Mouse (Mus musculus): Measurements from ENCODE around the gene Afmid. TPM values are rescaled to one million over a fixed set of nuclear protein-coding genes. Genes with fewer than 3 reads are reported as not detected.

Gene Afmid
- polyA plus RNA-seq, 1 experiment from 2014 or later, result 2.9 TPM

GRCm38 (mm10) chr11:117845651-117846050 is 19.9 kb downstream of the Afmid start:
- no peaks in the 10 kb centered on the region for H3K36me3 ChIP-seq
- H3K4me1 ChIP-seq, result peaks cover 26% of the 10 kb centered on the region
- H3K4me2 ChIP-seq (replicated peaks), result no peak overlapping the region
- no peak overlapping the region for H3K27ac ChIP-seq
- WGBS, result 85% methylated on average over 2 of the region's 2 CpGs
- H3K9ac ChIP-seq, result no peak overlapping the region
- no peak for ATAC-seq (ENCODE audit: low FRiP score)
- H3K9me3 ChIP-seq (replicated peaks), result no peaks in the 10 kb centered on the region
- H3K4me3 ChIP-seq, result no peak overlapping the region
- H3K27me3 ChIP-seq, result no peaks in the 10 kb centered on the region; the same call in 1 of the 2 replicates

GRCm38 (mm10) chr11:117846640-117847039 is 20.9 kb downstream of the Afmid start:
- Histone ChIP-seq H3K4me1 (peaks cover 26% of the 10 kb centered on the region), H3K27ac (no peak overlapping the region), H3K4me2 (replicated peaks) (no peak overlapping the region), H3K9ac (no peak overlapping the region), H3K36me3 (no peaks in the 10 kb centered on the region), H3K27me3 (no peaks in the 10 kb centered on the region), H3K4me3 (no peak overlapping the region), H3K9me3 (replicated peaks) (no peaks in the 10 kb centered on the region)
- 59% methylated on average over 5 of the region's 5 CpGs for WGBS
- ATAC-seq (ENCODE audit: low FRiP score), result no peak

DNA sequence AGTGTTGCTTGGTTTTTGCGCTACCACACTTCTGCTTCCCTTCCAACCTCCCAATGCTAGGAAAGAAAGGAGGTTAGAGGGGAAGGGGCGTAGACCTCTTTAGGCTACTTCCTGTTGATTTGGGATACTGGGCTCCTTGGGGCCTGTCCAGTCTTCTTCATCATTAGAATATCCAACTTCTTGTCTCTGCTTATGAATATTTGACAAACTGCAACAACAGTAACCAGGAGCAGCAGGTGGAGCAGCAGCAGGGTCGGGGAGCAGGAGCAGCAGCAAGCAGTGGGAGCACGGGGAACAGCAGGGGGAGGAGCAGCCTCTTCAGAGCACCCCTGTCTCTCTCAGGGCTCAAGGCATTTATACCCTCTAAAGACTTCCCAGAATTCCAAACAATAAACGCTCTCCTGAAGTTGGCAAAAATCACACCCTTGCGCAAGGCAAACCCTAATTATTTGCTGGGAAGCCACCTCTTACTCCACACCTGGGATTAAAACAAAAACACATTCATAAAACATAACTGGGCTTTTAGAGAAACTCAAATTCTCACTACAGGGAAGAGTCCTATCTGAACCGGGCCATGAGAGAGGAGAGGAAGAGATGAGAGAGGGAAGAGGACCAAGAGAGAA is 22.0 kb downstream of the Afmid start:
- WGBS, result 83% methylated on average over 7 of the region's 7 CpGs
- Histone ChIP-seq H3K4me1 (peaks cover 26% of the 10 kb centered on the region), H3K4me3 (0 out of 2 replicates have a peak overlapping the region, but pooled peaks have one; percentile 61), H3K9ac (0 out of 2 replicates have a peak overlapping the region, but pooled peaks have one; percentile 88), H3K4me2 (replicated peaks) (peak overlapping the region; percentile 83), H3K36me3 (peaks cover 1% of the 10 kb centered on the region), H3K9me3 (replicated peaks) (no peaks in the 10 kb centered on the region), H3K27ac (peak overlapping the region; percentile 97), H3K27me3 (no peaks in the 10 kb centered on the region)
- no peak for ATAC-seq (ENCODE audit: low FRiP score)

- H3K4me3 ChIP-seq, result peak overlapping the region; percentile 61
- peak overlapping the region; percentile 97 for H3K27ac ChIP-seq
- H3K36me3 ChIP-seq, result peaks cover 8% of the 10 kb centered on the region
- H3K9me3 ChIP-seq (replicated peaks), result no peaks in the 10 kb centered on the region
- H3K4me2 ChIP-seq (replicated peaks), result peak overlapping the region; percentile 83
- peak overlapping the region; percentile 88 for H3K9ac ChIP-seq
- WGBS, result 12% methylated on average over 19 of the region's 19 CpGs
- peak; percentile 90 for ATAC-seq (ENCODE audit: low FRiP score)
- H3K4me1 ChIP-seq, result peaks cover 26% of the 10 kb centered on the region
- no peaks in the 10 kb centered on the region for H3K27me3 ChIP-seq
Measured at GRCm38 (mm10) chr11:117848271-117848984, 22.7 kb downstream of the Afmid start.

DNA sequence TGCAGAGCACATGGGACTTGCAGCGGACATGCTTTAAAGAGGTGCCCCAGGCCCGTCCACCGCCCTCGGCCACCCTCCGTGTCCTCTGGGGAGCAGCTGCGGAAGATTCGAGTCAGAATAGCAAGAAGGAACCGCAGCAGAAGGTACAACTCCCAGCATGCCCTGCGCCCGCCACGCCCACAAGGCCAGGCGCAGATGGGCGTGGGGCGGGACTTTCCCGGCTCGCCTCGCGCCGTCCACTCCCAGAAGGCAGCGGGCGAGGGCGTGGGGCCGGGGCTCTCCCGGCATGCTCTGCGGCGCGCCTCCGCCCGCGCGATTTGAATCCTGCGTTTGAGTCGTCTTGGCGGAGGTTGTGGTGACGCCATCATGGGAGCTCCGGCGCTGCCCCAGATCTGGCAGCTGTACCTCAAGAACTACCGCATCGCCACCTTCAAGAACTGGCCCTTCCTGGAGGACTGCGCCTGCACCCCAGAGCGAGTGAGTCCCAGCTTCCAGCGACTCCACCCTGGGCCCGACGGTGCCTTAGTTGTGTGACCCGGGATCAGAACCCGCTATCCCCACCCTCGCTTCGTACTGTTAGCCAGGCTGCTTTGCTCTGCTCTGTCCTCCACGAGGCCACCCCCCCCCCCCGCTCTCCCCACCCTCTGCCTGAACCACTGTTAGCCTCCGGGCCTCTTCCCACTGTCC is 23.4 kb downstream of the Afmid start, which contains the start of gene Birc5:
TSS of gene Birc5 (plus strand) at position 267 of the 687 bp plus-strand sequence.
- H3K9me3 ChIP-seq (replicated peaks), result no peaks in the 10 kb centered on the region
- peak within 1 kb of the TSS; percentile 61 for H3K4me3 ChIP-seq
- H3K4me1 ChIP-seq, result peaks cover 26% of the 10 kb centered on the region
- H3K36me3 ChIP-seq, result peaks cover 13% of the 10 kb centered on the region
- H3K4me2 ChIP-seq (replicated peaks), result peak within 1 kb of the TSS; percentile 83
- H3K27ac ChIP-seq, result peak within 1 kb of the TSS; percentile 97
- WGBS, result under 1% methylated on average over 51 of the region's 51 CpGs
- ATAC-seq (ENCODE audit: low FRiP score), result peak; percentile 91
- H3K27me3 ChIP-seq, result no peaks in the 10 kb centered on the region
- H3K9ac ChIP-seq, result peak within 1 kb of the TSS; percentile 88

- no peak for ATAC-seq (ENCODE audit: low FRiP score)
- H3K9ac ChIP-seq, result no peak overlapping the region
- H3K4me3 ChIP-seq, result no peak overlapping the region
- no peak overlapping the region for H3K27ac ChIP-seq
- H3K9me3 ChIP-seq (replicated peaks), result no peaks in the 10 kb centered on the region
- WGBS, result 97% methylated on average over 3 of the region's 3 CpGs
- H3K4me2 ChIP-seq (replicated peaks), result no peak overlapping the region
- peaks cover 21% of the 10 kb centered on the region for H3K4me1 ChIP-seq
- H3K36me3 ChIP-seq, result peaks cover 41% of the 10 kb centered on the region
- no peaks in the 10 kb centered on the region for H3K27me3 ChIP-seq
Measured at GRCm38 (mm10) chr11:117852875-117853274, 27.2 kb downstream of the Afmid start.

DNA sequence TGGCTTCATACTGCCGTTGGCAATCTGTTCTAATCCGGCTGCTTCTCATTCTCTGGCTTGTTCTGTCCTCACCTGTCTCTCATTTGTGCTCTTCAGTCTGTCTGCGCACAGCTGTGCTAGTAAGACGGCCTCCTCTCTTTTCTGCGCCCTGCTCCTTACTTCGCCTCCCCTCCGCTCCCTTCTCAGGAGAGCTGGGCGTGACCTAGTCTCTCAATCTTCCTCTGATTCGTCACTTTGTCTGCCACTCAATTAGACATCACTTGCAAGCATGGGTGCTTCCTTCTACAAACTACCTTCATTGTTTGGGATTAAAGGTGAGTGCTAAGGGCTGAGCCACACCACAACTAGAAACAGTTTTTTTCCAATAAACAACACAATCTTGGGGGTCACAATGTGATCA is 28.5 kb downstream of the Afmid start:
- no peaks in the 10 kb centered on the region for H3K9me3 ChIP-seq (replicated peaks)
- H3K4me1 ChIP-seq, result peaks cover 13% of the 10 kb centered on the region
- H3K27ac ChIP-seq, result no peak overlapping the region
- no peak overlapping the region for H3K9ac ChIP-seq
- H3K36me3 ChIP-seq, result peaks cover 41% of the 10 kb centered on the region
- ATAC-seq (ENCODE audit: low FRiP score), result no peak
- H3K27me3 ChIP-seq, result peaks cover 7% of the 10 kb centered on the region
- no peak overlapping the region for H3K4me3 ChIP-seq
- 94% methylated on average over 9 of the region's 9 CpGs for WGBS
- no peak overlapping the region for H3K4me2 ChIP-seq (replicated peaks)

- no peak overlapping the region for H3K27ac ChIP-seq
- peaks cover 41% of the 10 kb centered on the region for H3K36me3 ChIP-seq
Measured at GRCm38 (mm10) chr11:117855360-117855759, 29.6 kb downstream of the Afmid start.

DNA sequence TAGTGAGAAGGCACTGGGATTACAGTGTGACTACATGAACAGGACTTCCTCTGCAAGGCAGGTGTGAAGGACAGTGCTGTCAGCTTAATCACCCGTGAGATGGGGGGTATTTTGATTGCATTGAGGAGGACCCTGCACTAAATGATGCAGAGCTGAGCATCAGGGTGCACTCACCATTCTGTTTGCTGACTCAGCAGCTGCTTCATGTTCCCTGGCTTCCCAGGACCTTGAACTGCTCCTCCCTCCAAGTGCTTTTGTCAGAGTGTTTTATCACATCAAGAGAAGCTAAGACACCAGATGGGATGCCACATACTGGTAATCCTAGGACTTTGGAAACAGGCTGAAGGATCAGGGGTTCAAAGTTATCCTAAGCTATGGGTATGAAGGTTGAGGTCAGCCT is 30.3 kb downstream of the Afmid start:
- WGBS, result 88% methylated on average over 1 of the region's 1 CpGs

More at GRCm38 (mm10) chr11:117855360-117855759, 29.6 kb downstream of the Afmid start:
- Histone ChIP-seq H3K4me2 (replicated peaks) (no peak overlapping the region), H3K27me3 (peaks cover 18% of the 10 kb centered on the region), H3K9ac (no peak overlapping the region), H3K4me3 (no peak overlapping the region), H3K4me1 (peaks cover 8% of the 10 kb centered on the region), H3K9me3 (replicated peaks) (no peaks in the 10 kb centered on the region)
- no peak for ATAC-seq (ENCODE audit: low FRiP score)
- WGBS, result 94% methylated on average over 5 of the region's 5 CpGs

DNA sequence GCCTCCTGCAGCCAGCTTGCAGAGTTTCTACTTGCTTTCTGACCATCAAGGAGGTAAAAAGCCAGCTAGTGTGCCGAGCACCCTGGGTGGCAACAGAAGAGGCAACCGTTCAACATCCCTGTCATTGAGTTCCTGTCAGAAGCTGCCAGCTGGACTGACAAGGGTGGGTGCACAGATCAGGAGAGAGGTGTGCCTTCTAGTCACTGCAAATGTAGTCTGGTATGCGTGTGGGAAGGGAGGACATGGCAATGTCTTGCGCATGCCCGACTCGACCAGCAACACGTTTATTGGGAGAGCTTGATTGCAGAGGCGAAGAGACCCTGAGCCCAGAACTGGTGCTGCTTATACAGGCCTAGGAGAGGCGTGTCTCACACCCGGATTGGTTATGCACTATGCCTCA is 31.7 kb downstream of the Afmid start:
- no peak for ATAC-seq (ENCODE audit: low FRiP score)
- 96% methylated on average over 10 of the region's 10 CpGs for WGBS

More for the DNA sequence above, 30.3 kb downstream of the Afmid start:
- peaks cover 41% of the 10 kb centered on the region for H3K36me3 ChIP-seq
- no peak overlapping the region for H3K4me3 ChIP-seq
- H3K4me2 ChIP-seq (replicated peaks), result no peak overlapping the region
- no peak overlapping the region for H3K27ac ChIP-seq
- peaks cover 24% of the 10 kb centered on the region for H3K27me3 ChIP-seq
- no peak overlapping the region for H3K9ac ChIP-seq
- no peak for ATAC-seq (ENCODE audit: low FRiP score)
- no peaks in the 10 kb centered on the region for H3K9me3 ChIP-seq (replicated peaks)
- peaks cover 9% of the 10 kb centered on the region; the same call in 1 of the 2 replicates for H3K4me1 ChIP-seq

DNA sequence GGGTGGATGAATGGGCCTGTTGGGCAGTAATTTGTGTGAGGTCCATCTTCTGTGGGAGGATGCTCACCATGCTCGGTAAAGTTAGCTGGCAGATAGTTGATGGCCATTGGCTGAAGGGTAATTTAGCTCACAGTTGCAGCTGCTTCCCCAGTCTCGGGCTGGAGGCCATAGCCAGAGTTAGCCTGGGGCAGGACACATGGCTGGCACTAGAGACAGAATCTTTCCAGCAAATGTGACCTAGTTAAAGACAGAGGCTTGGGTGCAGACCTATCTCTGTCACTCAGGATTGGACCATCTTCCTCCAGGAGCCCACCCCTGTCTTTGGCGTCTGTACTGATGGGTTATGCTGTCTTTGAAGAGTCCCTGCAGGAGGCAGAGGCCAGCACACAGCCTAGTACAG is 32.7 kb downstream of the Afmid start:
- ATAC-seq (ENCODE audit: low FRiP score), result no peak
- Histone ChIP-seq H3K36me3 (peaks cover 33% of the 10 kb centered on the region), H3K27me3 (peaks cover 46% of the 10 kb centered on the region), H3K27ac (no peak overlapping the region), H3K9ac (no peak overlapping the region), H3K4me2 (replicated peaks) (no peak overlapping the region), H3K9me3 (replicated peaks) (no peaks in the 10 kb centered on the region), H3K4me1 (peaks cover 9% of the 10 kb centered on the region; the same call in 1 of the 2 replicates), H3K4me3 (no peak overlapping the region)
- WGBS, result 54% methylated on average over 3 of the region's 3 CpGs

More for the DNA sequence above, 31.7 kb downstream of the Afmid start:
- Histone ChIP-seq H3K27me3 (peaks cover 39% of the 10 kb centered on the region), H3K9me3 (replicated peaks) (no peaks in the 10 kb centered on the region), H3K4me1 (peaks cover 9% of the 10 kb centered on the region; the same call in 1 of the 2 replicates), H3K9ac (no peak overlapping the region), H3K4me3 (no peak overlapping the region), H3K27ac (no peak overlapping the region), H3K4me2 (replicated peaks) (no peak overlapping the region), H3K36me3 (peaks cover 41% of the 10 kb centered on the region)

- Histone ChIP-seq H3K36me3 (peaks cover 18% of the 10 kb centered on the region), H3K27me3 (peaks cover 59% of the 10 kb centered on the region), H3K4me3 (no peak within 1 kb of the TSS), H3K9ac (no peak within 1 kb of the TSS), H3K9me3 (replicated peaks) (no peaks in the 10 kb centered on the region), H3K4me1 (peaks cover 10% of the 10 kb centered on the region), H3K4me2 (replicated peaks) (peak within 1 kb of the TSS; percentile 7), H3K27ac (no peak within 1 kb of the TSS)
- ATAC-seq (ENCODE audit: low FRiP score), result no peak
- 5% methylated on average over 23 of the region's 23 CpGs for WGBS
Measured at GRCm38 (mm10) chr11:117860601-117861000, 34.9 kb downstream of the Afmid start, which contains the start of gene Tmem235. Gene Tmem235 (plus strand): TSS chr11:117860752.

Measured in hindbrain, embryonic 12.5 days (tissue).